Mouse (Mus musculus): ENCODE measurements around the gene Zfp97.
"Not testable (repeated sequence)": the region's sequence is repeated elsewhere in the genome, so short reads cannot be mapped to it uniquely, and the experiment has no call there.

Zfp97 gene

GRCm38 (mm10) chr17:17120830-17121502 is at the start of gene Zfp97:
Gene Zfp97, plus strand, starts transcription at chr17:17121415.
- DNase-seq, result not testable (repeated sequence)

GRCm38 (mm10) chr17:17178757-17179413 is 57.7 kb downstream of the Zfp97 start:
- DNase-seq, result not testable (repeated sequence)

GRCm38 (mm10) chr17:17194761-17195160 is 73.5 kb downstream of the Zfp97 start:
- DNase-seq, result not testable (repeated sequence)

- DNase-seq, result no peak
Measured at GRCm38 (mm10) chr17:17195178-17195577, 74.0 kb downstream of the Zfp97 start.

GRCm38 (mm10) chr17:17196111-17196510 is 74.9 kb downstream of the Zfp97 start:
- DNase-seq, result not testable (repeated sequence)
